Mouse (Mus musculus) embryonic facial prominence, embryonic 15.5 days (tissue): ENCODE measurements around the gene Snai1. TPM values are rescaled to one million over a fixed set of nuclear protein-coding genes. Genes with fewer than 3 reads are reported as not detected.

ENCODE experiments used
- ATAC-seq: fragments of 200-750 bp; cut with Nextera tagmentation; 2 replicates; pipeline ENCODE4 v1.8.0; 2017; ENCODE audit warnings: low read depth, moderate TSS enrichment; ENCODE audit not compliant: insufficient number of reproducible peaks, low FRiP score, low TSS enrichment
- H3K27ac ChIP-seq: fragments of 300-500 bp; sonication (generic); replicated peaks from 2 replicates; pipeline ENCODE4 v1.5.1; 2015; ENCODE audit warnings: mild to moderate bottlenecking, inconsistent platforms
- H3K27me3 ChIP-seq: fragments of 300-500 bp; sonication (generic); 2 replicates; pipeline ENCODE4 v1.6.1; 2015; ENCODE audit warnings: inconsistent platforms
- H3K36me3 ChIP-seq: fragments of 300-500 bp; sonication (generic); 2 replicates; pipeline ENCODE4 v1.6.1; 2015; ENCODE audit warnings: mild to moderate bottlenecking, inconsistent platforms
- H3K4me1 ChIP-seq: fragments of 300-500 bp; sonication (generic); 2 replicates; pipeline ENCODE4 v1.6.1; 2015; ENCODE audit warnings: inconsistent platforms
- H3K4me2 ChIP-seq: fragments of 300-500 bp; sonication (generic); replicated peaks from 2 replicates; pipeline ENCODE4 v1.6.1; 2015; ENCODE audit warnings: mild to moderate bottlenecking, inconsistent platforms
- H3K4me3 ChIP-seq: fragments of 300-500 bp; sonication (generic); replicated peaks from 2 replicates; pipeline ENCODE4 v1.5.1; 2015; ENCODE audit warnings: mild to moderate bottlenecking, inconsistent platforms
- H3K9ac ChIP-seq: fragments of 300-500 bp; sonication (generic); 2 replicates; pipeline ENCODE4 v1.6.1; 2015; ENCODE audit warnings: inconsistent platforms
- H3K9me3 ChIP-seq: fragments of 300-500 bp; sonication (generic); replicated peaks from 2 replicates; pipeline ENCODE4 v1.6.1; 2016; ENCODE audit warnings: inconsistent platforms
- WGBS: fragments of 180-500 bp; shearing (Covaris S2); methylation state at CpG from one replicate; pipeline ENCODE4 v1.1.7; 2015; 5-methylcytosine and 5-hydroxymethylcytosine counted together
- polyA plus RNA-seq: library from polyadenylated mRNA; unstranded; fragments of >200 nt; fragmentation: Nextera tagmentation; extraction: Ambion mirVana; gene quantifications from 2 replicates; pipeline ENCODE4 v1.2.1, GENCODE M21; 2015

Gene Snai1
- polyA plus RNA-seq, 1 experiment from 2014 or later: 104 TPM

GRCm38 (mm10) chr2:167588774-167589577 is 51.0 kb downstream of the Snai1 start:
- Histone ChIP-seq H3K27ac (peak overlapping the region; percentile 71; the same call in 1 of the 2 replicates), H3K27me3 (no peaks in the 10 kb centered on the region), H3K4me1 (peaks cover 60% of the 10 kb centered on the region), H3K4me3 (no peak overlapping the region), H3K4me2 (0 out of 2 replicates have a peak overlapping the region, but pooled peaks have one; percentile 1), H3K9ac (0 out of 2 replicates have a peak overlapping the region, but pooled peaks have one; percentile 1), H3K9me3 (no peaks in the 10 kb centered on the region), H3K36me3 (no peaks in the 10 kb centered on the region)
- 25% methylated on average over 21 of the region's 21 CpGs for WGBS
- no peak for ATAC-seq

Other genes starting within 250 kb of the Snai1 start
- gene B4galt5, start 189.0 kb upstream of the Snai1 start, polyA plus RNA-seq: 11.5 and 14.8 TPM in 2 replicates
- gene Slc9a8, start 116.5 kb upstream of the Snai1 start, polyA plus RNA-seq: 17.0 and 20.5 TPM in 2 replicates
- gene Rnf114, start 45.5 kb upstream of the Snai1 start, polyA plus RNA-seq: 79.2 and 80.1 TPM in 2 replicates
- gene Spata2, start 45.3 kb upstream of the Snai1 start, polyA plus RNA-seq: 14.5 and 16.2 TPM in 2 replicates
- 292 and 294 TPM in 2 replicates for gene Ube2v1, start 93.9 kb downstream of the Snai1 start, polyA plus RNA-seq
- 6.1 and 10.0 TPM in 2 replicates for gene Gm20431, start 123.3 kb downstream of the Snai1 start, polyA plus RNA-seq
- gene Cebpb, start 150.7 kb downstream of the Snai1 start, polyA plus RNA-seq: 41.9 and 42.0 TPM in 2 replicates
- 43.7 and 44.3 TPM in 2 replicates for gene Tmem189, start 151.6 kb downstream of the Snai1 start, polyA plus RNA-seq